Mouse (Mus musculus) layer of hippocampus, adult 9-11 months (tissue): ENCODE results near the gene Tmem121b.

ENCODE experiments used
- DNase-seq: peaks from one replicate; pipeline ENCODE4 v3.0.0; 2022

The Tmem121b gene

GRCm38 (mm10) chr6:120463086-120463871 lies 30.3 kb downstream of the Tmem121b start, which contains the start of gene Il17ra:
Gene Il17ra (plus strand): TSS chr6:120463247.
- DNase-seq, result no peak

- no peak for DNase-seq
These were observed 31.4 kb downstream of the Tmem121b start for GRCm38 (mm10) chr6:120462251-120462650.

GRCm38 (mm10) chr6:120461217-120461616 lies 32.4 kb downstream of the Tmem121b start:
- no peak for DNase-seq

GRCm38 (mm10) chr6:120457751-120458150 lies 35.9 kb downstream of the Tmem121b start:
- DNase-seq, result no peak

GRCm38 (mm10) chr6:120457074-120457473 lies 36.5 kb downstream of the Tmem121b start:
- DNase-seq, result no peak

GRCm38 (mm10) chr6:120454627-120455077 lies 39.0 kb downstream of the Tmem121b start:
- DNase-seq, result no peak

GRCm38 (mm10) chr6:120453556-120453955 lies 40.1 kb downstream of the Tmem121b start:
- DNase-seq, result no peak

- DNase-seq, result no peak
These were observed 40.5 kb downstream of the Tmem121b start for GRCm38 (mm10) chr6:120453103-120453445.

GRCm38 (mm10) chr6:120452384-120453102 lies 41.1 kb downstream of the Tmem121b start:
- DNase-seq, result no peak

GRCm38 (mm10) chr6:120450208-120450607 lies 43.4 kb downstream of the Tmem121b start:
- no peak for DNase-seq

GRCm38 (mm10) chr6:120443363-120444355 lies 49.9 kb downstream of the Tmem121b start:
- no peak for DNase-seq

GRCm38 (mm10) chr6:120442171-120442749 lies 51.3 kb downstream of the Tmem121b start:
- DNase-seq, result no peak
